Mouse (Mus musculus) lung, adult 2 months (tissue): ENCODE results near the gene Rasgrf2.

Experiments
- CTCF ChIP-seq: fragments of 200-500 bp; IDR thresholded peaks from 2 replicates; pipeline ENCODE4 v1.5.1; 2011; ENCODE audit warnings: mild to moderate bottlenecking, low read length, control low read depth; ENCODE audit not compliant: insufficient read depth
- POLR2A ChIP-seq: fragments of 200-500 bp; IDR thresholded peaks from 2 replicates; pipeline ENCODE4 v1.6.1; 2011; ENCODE audit warnings: low read depth, mild to moderate bottlenecking, control low read depth, low read length, borderline replicate concordance; ENCODE audit errors: extremely low read depth

DNA sequence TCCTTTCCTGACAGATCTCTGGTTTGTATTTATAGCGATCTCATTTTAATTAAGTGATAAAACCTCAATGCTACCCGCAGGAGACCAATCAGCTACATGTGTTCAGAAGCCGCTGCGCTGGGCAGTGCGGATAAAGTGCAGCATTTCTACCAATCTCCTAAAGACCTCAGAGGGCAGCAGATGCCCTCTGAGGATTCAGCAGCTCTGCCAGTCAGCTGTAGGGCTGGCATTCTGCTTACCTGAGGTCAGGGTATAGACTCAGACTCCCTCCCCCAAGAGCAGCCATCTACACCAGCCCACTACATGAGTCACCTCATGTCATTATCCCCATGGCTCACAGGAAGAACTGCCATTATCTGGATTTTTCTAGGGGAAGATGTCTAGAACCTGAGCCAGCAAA, 215.1 kb downstream of the Rasgrf2 start:
- TF ChIP-seq CTCF (no peak), POLR2A (no peak)
